Mouse (Mus musculus) heart, postnatal 36 days (tissue): ENCODE data around the gene Lypd5. TPM values are rescaled to one million over a fixed set of nuclear protein-coding genes. Genes with fewer than 3 reads are reported as not detected.

Experiments used
- DNase-seq, 2 experiments: peaks; one replicate each; pipeline ENCODE4 v3.0.0; 2021 to 2022
- intact Hi-C: fragments of 180-260 bp; cut with DNase I; formaldehyde crosslinking; loops from one replicate; pipeline ENCODE4 v1.15.1; 2025
- total RNA-seq, 2 experiments: library from RNA; stranded (reverse); gene quantifications; 2 replicates each; pipeline ENCODE4 v1.2.3; 2021

The Lypd5 gene
- total RNA-seq: not detected

- no peak for DNase-seq
- intact Hi-C loops: no loop called here
These were observed at the start of gene Lypd5 for GRCm38 (mm10) chr7:24348896-24349295. Gene Lypd5, plus strand, starts transcription at chr7:24349196.

GRCm38 (mm10) chr7:24299823-24300481, 49.0 kb upstream of the Lypd5 start:
- intact Hi-C loops: loop anchor here (2.0 to 5.0 kb wide), 2 partner anchors 17 to 333 kb away; partner anchors contain the start of gene Zfp94
- DNase-seq: peak; percentile 4 to 13

GRCm38 (mm10) chr7:24300771-24301282, 48.2 kb upstream of the Lypd5 start, which contains the start of gene Zfp61:
Gene Zfp61, minus strand, starts transcription at chr7:24301232.
- intact Hi-C loops: loop anchor here (2.0 kb wide), 1 partner anchor 16 kb away; the partner anchor contains the start of gene Zfp94
- peak; percentile 15 to 27 for DNase-seq

- intact Hi-C loops: loop anchor here (1.0 to 5.0 kb wide), 7 partner anchors 15 to 1081 kb away; partner anchors contain the start of genes Lipe, Smg9, Zfp108 and Zfp180
These were observed 33.0 kb upstream of the Lypd5 start for GRCm38 (mm10) chr7:24315726-24316566.

GRCm38 (mm10) chr7:24316567-24317092, 32.4 kb upstream of the Lypd5 start, which contains the start of gene Zfp94:
Gene Zfp94, minus strand, starts transcription at chr7:24316666.
- DNase-seq: peak; percentile 91 to 92
- intact Hi-C loops: loop anchor here (1.0 to 5.0 kb wide), 7 partner anchors 16 to 1081 kb away; partner anchors contain the start of genes Lipe, Smg9, Zfp108 and Zfp180

More at GRCm38 (mm10) chr7:24315726-24316566, 33.0 kb upstream of the Lypd5 start:
- DNase-seq: peak in 1 of 2 experiments; percentile 3

- intact Hi-C loops: loop anchor here (5.0 kb wide), 5 partner anchors 67 to 1078 kb away; partner anchors contain the start of genes Lipe, Smg9, Zfp108 and Zfp180
- DNase-seq: no peak
These were observed 30.1 kb upstream of the Lypd5 start for GRCm38 (mm10) chr7:24318942-24319341.

GRCm38 (mm10) chr7:24322593-24322992, 26.4 kb upstream of the Lypd5 start:
- intact Hi-C loops: no loop called here
- DNase-seq: no peak

- no peak for DNase-seq
- intact Hi-C loops: loop anchor here (5.0 kb wide), 1 partner anchor 62 kb away; no protein-coding TSS in a partner anchor
These were observed 23.8 kb upstream of the Lypd5 start for GRCm38 (mm10) chr7:24325197-24325596.

GRCm38 (mm10) chr7:24325675-24326128, 23.3 kb upstream of the Lypd5 start:
- intact Hi-C loops: loop anchor here (5.0 kb wide), 1 partner anchor 62 kb away; no protein-coding TSS in a partner anchor
- DNase-seq: no peak

GRCm38 (mm10) chr7:24326273-24327135, 22.5 kb upstream of the Lypd5 start:
- no peak for DNase-seq
- intact Hi-C loops: loop anchor here (5.0 kb wide), 1 partner anchor 61 kb away; no protein-coding TSS in a partner anchor

- intact Hi-C loops: loop anchor here (5.0 kb wide), 1 partner anchor 60 kb away; no protein-coding TSS in a partner anchor
These were observed 21.6 kb upstream of the Lypd5 start for GRCm38 (mm10) chr7:24327281-24327975.

GRCm38 (mm10) chr7:24333304-24333986, 15.6 kb upstream of the Lypd5 start, which contains the start of gene Tescl:
Gene Tescl, minus strand, starts transcription at chr7:24333936.
- DNase-seq: no peak
- intact Hi-C loops: no loop called here

More at GRCm38 (mm10) chr7:24327281-24327975, 21.6 kb upstream of the Lypd5 start:
- no peak for DNase-seq

GRCm38 (mm10) chr7:24335699-24336309, 13.2 kb upstream of the Lypd5 start:
- DNase-seq: peak; percentile 52 to 76
- intact Hi-C loops: loop anchor here (1.0 kb wide), 2 partner anchors 49 to 71 kb away; no protein-coding TSS in a partner anchor

- intact Hi-C loops: no loop called here
These were observed 10.8 kb upstream of the Lypd5 start for GRCm38 (mm10) chr7:24338241-24338640.

GRCm38 (mm10) chr7:24343701-24344272, 5.2 kb upstream of the Lypd5 start:
- intact Hi-C loops: no loop called here
- no peak for DNase-seq

More at GRCm38 (mm10) chr7:24338241-24338640, 10.8 kb upstream of the Lypd5 start:
- no peak for DNase-seq

- intact Hi-C loops: no loop called here
- no peak for DNase-seq
These were observed 2.6 kb upstream of the Lypd5 start for GRCm38 (mm10) chr7:24346444-24346843.

GRCm38 (mm10) chr7:24355646-24356045, 6.7 kb downstream of the Lypd5 start:
- intact Hi-C loops: no loop called here
- no peak for DNase-seq
